Mouse (Mus musculus) kidney, adult 2 months (tissue): ENCODE results near the gene Nt5c2. TPM values are rescaled to one million over a fixed set of nuclear protein-coding genes. Genes with fewer than 3 reads are reported as not detected.
"Not testable (repeated sequence)": the region's sequence is repeated elsewhere in the genome, so short reads cannot be mapped to it uniquely, and the experiment has no call there.

ENCODE experiments used
- DNase-seq: peaks from one replicate; pipeline ENCODE4 v3.0.0; 2021
- H3K27ac ChIP-seq: fragments of 200-500 bp; 2 replicates; pipeline ENCODE4 v1.5.1; 2012; ENCODE audit warnings: low read depth, low read length, control low read depth, inconsistent platforms; ENCODE audit not compliant: insufficient read depth
- H3K27me3 ChIP-seq: fragments of 200-500 bp; replicated peaks from 2 replicates; pipeline ENCODE4 v1.6.1; 2012; ENCODE audit warnings: mild to moderate bottlenecking, moderate library complexity, low read length, inconsistent platforms; ENCODE audit not compliant: control insufficient read depth, insufficient read depth
- H3K36me3 ChIP-seq: fragments of 200-500 bp; 2 replicates; pipeline ENCODE4 v1.6.1; 2012; ENCODE audit warnings: mild to moderate bottlenecking, moderate library complexity, low read length, inconsistent platforms; ENCODE audit not compliant: control insufficient read depth, insufficient read depth
- H3K4me1 ChIP-seq: fragments of 200-500 bp; 2 replicates; pipeline ENCODE4 v1.6.1; 2011; ENCODE audit warnings: low read length; ENCODE audit not compliant: control insufficient read depth, insufficient read depth
- H3K4me3 ChIP-seq: fragments of 200-500 bp; 2 replicates; pipeline ENCODE4 v1.5.1; 2011; ENCODE audit warnings: mild to moderate bottlenecking, low read depth, low read length, control low read depth; ENCODE audit not compliant: insufficient read depth
- CTCF ChIP-seq: fragments of 200-500 bp; conservative IDR thresholded peaks from 2 replicates; pipeline ENCODE4 v1.5.1; 2011; ENCODE audit warnings: low read depth, mild to moderate bottlenecking, control low read depth, low read length, moderate library complexity, mixed read lengths; ENCODE audit not compliant: insufficient read depth, insufficient read length
- POLR2A ChIP-seq: fragments of 200-500 bp; IDR thresholded peaks from one replicate; pipeline ENCODE4 v1.6.1; 2011; ENCODE audit warnings: low read depth, low read length, control low read depth
- WGBS: fragments of 180-500 bp; shearing (Covaris S2); methylation state at CpG from one replicate; pipeline ENCODE4 v1.1.7; 2018; 5-methylcytosine and 5-hydroxymethylcytosine counted together
- polyA plus RNA-seq: library from polyadenylated mRNA; depleted of rRNA; stranded (reverse); fragments of >200 nt; gene quantifications from 2 replicates; pipeline ENCODE4 v1.2.3, GENCODE M21; 2012

Gene Nt5c2
- polyA plus RNA-seq, 1 experiment = 36.3 TPM

- DNase-seq = no peak
- Histone ChIP-seq H3K27ac (no peak overlapping the region), H3K27me3 (no peaks in the 10 kb centered on the region), H3K4me1 (no peaks in the 10 kb centered on the region), H3K36me3 (no peaks in the 10 kb centered on the region), H3K4me3 (no peak overlapping the region)
- WGBS = 79% methylated on average over 6 of the region's 6 CpGs
- TF ChIP-seq POLR2A (no peak), CTCF (no peak)
These were observed 15.2 kb downstream of the Nt5c2 start for GRCm38 (mm10) chr19:46999753-47000152.

GRCm38 (mm10) chr19:46998953-46999352, 16.0 kb downstream of the Nt5c2 start:
- H3K27me3 ChIP-seq = no peaks in the 10 kb centered on the region
- TF ChIP-seq POLR2A = no peak
- TF ChIP-seq CTCF = no peak
- no peaks in the 10 kb centered on the region for H3K4me1 ChIP-seq
- WGBS = 80% methylated on average over 4 of the region's 4 CpGs
- DNase-seq = no peak
- no peaks in the 10 kb centered on the region for H3K36me3 ChIP-seq
- H3K4me3 ChIP-seq = no peak overlapping the region
- no peak overlapping the region for H3K27ac ChIP-seq

GRCm38 (mm10) chr19:46998168-46998870, 16.6 kb downstream of the Nt5c2 start:
- 68% methylated on average over 8 of the region's 8 CpGs for WGBS
- TF ChIP-seq CTCF (no peak), POLR2A (no peak)
- Histone ChIP-seq H3K4me1 (no peaks in the 10 kb centered on the region), H3K27ac (no peak overlapping the region), H3K4me3 (no peak overlapping the region), H3K27me3 (no peaks in the 10 kb centered on the region), H3K36me3 (no peaks in the 10 kb centered on the region)
- DNase-seq = no peak

- Histone ChIP-seq H3K4me3 (no peak overlapping the region), H3K27me3 (no peaks in the 10 kb centered on the region), H3K36me3 (no peaks in the 10 kb centered on the region), H3K27ac (no peak overlapping the region), H3K4me1 (no peaks in the 10 kb centered on the region)
- no peak for DNase-seq
- TF ChIP-seq POLR2A (no peak), CTCF (no peak)
- WGBS = 70% methylated on average over 9 of the region's 9 CpGs
These were observed 18.9 kb downstream of the Nt5c2 start for GRCm38 (mm10) chr19:46996095-46996494.

- H3K4me1 ChIP-seq = peaks cover 17% of the 10 kb centered on the region
- not testable (repeated sequence) for H3K36me3 ChIP-seq, H3K27me3 ChIP-seq, H3K4me3 ChIP-seq, DNase-seq, H3K27ac ChIP-seq
- WGBS = 70% methylated on average over 4 of the region's 4 CpGs
These were observed 22.6 kb downstream of the Nt5c2 start for GRCm38 (mm10) chr19:46992329-46992728.

GRCm38 (mm10) chr19:46991145-46991544, 23.8 kb downstream of the Nt5c2 start:
- DNase-seq = peak; percentile 89

GRCm38 (mm10) chr19:46990625-46991024, 24.3 kb downstream of the Nt5c2 start:
- peaks cover 17% of the 10 kb centered on the region for H3K4me1 ChIP-seq
- H3K27ac ChIP-seq, H3K4me3 ChIP-seq, H3K36me3 ChIP-seq, DNase-seq, H3K27me3 ChIP-seq: not testable (repeated sequence)
- 66% methylated on average over 8 of the region's 8 CpGs for WGBS

More at GRCm38 (mm10) chr19:46991145-46991544, 23.8 kb downstream of the Nt5c2 start:
- 5% methylated on average over 5 of the region's 5 CpGs for WGBS
- no peaks in the 10 kb centered on the region for H3K27me3 ChIP-seq
- H3K4me1 ChIP-seq = peaks cover 17% of the 10 kb centered on the region
- TF ChIP-seq POLR2A (no peak), CTCF (peak; percentile 97)
- no peak overlapping the region for H3K27ac ChIP-seq
- no peaks in the 10 kb centered on the region for H3K36me3 ChIP-seq
- H3K4me3 ChIP-seq = no peak overlapping the region

GRCm38 (mm10) chr19:46990153-46990518, 24.8 kb downstream of the Nt5c2 start:
- Histone ChIP-seq H3K4me3 (no peak overlapping the region), H3K36me3 (no peaks in the 10 kb centered on the region), H3K27me3 (no peaks in the 10 kb centered on the region), H3K27ac (peak overlapping the region; percentile 95), H3K4me1 (peaks cover 17% of the 10 kb centered on the region)
- TF ChIP-seq CTCF (no peak), POLR2A (no peak)
- DNase-seq = no peak
- 79% methylated on average over 3 of the region's 3 CpGs for WGBS
